In genomic region chr6:88841514-88841780, GRCm38 (mm10) we compare ENCODE assay signal across 8 mouse cellular contexts. TPM values are rescaled to one million over a fixed set of nuclear protein-coding genes. Genes with fewer than 3 reads are reported as not detected.
DNase-seq lines count a peak whose midpoint lies in the region; ATAC-seq and TF ChIP-seq lines count a peak whose summit lies in the region.

No protein-coding gene starts in this region.

- peaks cover 40% of the 10 kb centered on the region for H3K36me3 ChIP-seq in embryonic facial prominence, embryonic 13.5 days
- H3K36me3 ChIP-seq in intestine, embryonic 14.5 days (ENCODE audit: control insufficient read depth, insufficient read depth, low read length): peaks cover 27% of the 10 kb centered on the region
- H3K36me3 ChIP-seq in neural tube, embryonic 12.5 days: peaks cover 53% of the 10 kb centered on the region

- no peak for ATAC-seq in embryonic facial prominence, embryonic 13.5 days (ENCODE audit: insufficient number of reproducible peaks, insufficient read depth, low FRiP score, low TSS enrichment, low read depth)
- no peak for ATAC-seq in intestine, embryonic 14.5 days (replicated peaks; ENCODE audit: low FRiP score, low TSS enrichment, low read depth)
- peak; percentile 35; the same call in 1 of the 2 replicates for ATAC-seq in neural tube, embryonic 12.5 days (ENCODE audit: low FRiP score, low read depth)

- no peaks in the 10 kb centered on the region for H3K27me3 ChIP-seq in embryonic facial prominence, embryonic 13.5 days
- H3K27me3 ChIP-seq in intestine, embryonic 14.5 days (replicated peaks; ENCODE audit: control insufficient read depth, insufficient read depth, low read length): no peaks in the 10 kb centered on the region
- no peaks in the 10 kb centered on the region for H3K27me3 ChIP-seq in neural tube, embryonic 12.5 days (replicated peaks)

- intact Hi-C loops in left cerebral cortex, adult 2 months (cut with DNase I): no loop called here
- intact Hi-C loops in left cerebral cortex, postnatal 4 days (cut with DNase I): no loop called here

- H3K9ac ChIP-seq in embryonic facial prominence, embryonic 13.5 days: peak overlapping the region; percentile 85
- H3K9ac ChIP-seq in intestine, embryonic 14.5 days (ENCODE audit: low read length): peak overlapping the region; percentile 81
- peak overlapping the region; percentile 78 for H3K9ac ChIP-seq in neural tube, embryonic 12.5 days

- peak overlapping the region; percentile 94 for H3K27ac ChIP-seq in left cerebral cortex, adult 2 months
- peak overlapping the region; percentile 86 for H3K27ac ChIP-seq in embryonic facial prominence, embryonic 13.5 days
- H3K27ac ChIP-seq in intestine, embryonic 14.5 days (ENCODE audit: low read depth): peak overlapping the region; percentile 75
- peak overlapping the region; percentile 67 for H3K27ac ChIP-seq in neural tube, embryonic 12.5 days

- peak overlapping the region; percentile 91 for H3K4me2 ChIP-seq in embryonic facial prominence, embryonic 13.5 days
- H3K4me2 ChIP-seq in intestine, embryonic 14.5 days (ENCODE audit: low read length): peak overlapping the region; percentile 94
- H3K4me2 ChIP-seq in neural tube, embryonic 12.5 days (replicated peaks): peak overlapping the region; percentile 84

- DNase-seq in left cerebral cortex, adult 2 months (ENCODE audit: extremely low spot score in 1 of 2, low spot score in 2 of 2): no peak
- DNase-seq in left cerebral cortex, postnatal 4 days: no peak
- no peak for DNase-seq in intestine, embryonic 14.5 days (ENCODE audit: low spot score)
- DNase-seq in right cerebral cortex, adult 18-20 months: no peak
- no peak for DNase-seq in frontal cortex, postnatal 25 days (ENCODE audit: low spot score in 2 of 2)
- DNase-seq in urinary bladder, postnatal 25 days (ENCODE audit: low spot score): no peak

- peaks cover 27% of the 10 kb centered on the region for H3K4me1 ChIP-seq in embryonic facial prominence, embryonic 13.5 days
- H3K4me1 ChIP-seq in intestine, embryonic 14.5 days (replicated peaks; ENCODE audit: control insufficient read depth, insufficient read depth, low read length): peaks cover 14% of the 10 kb centered on the region
- peaks cover 23% of the 10 kb centered on the region for H3K4me1 ChIP-seq in neural tube, embryonic 12.5 days

- H3K9me3 ChIP-seq in embryonic facial prominence, embryonic 13.5 days: no peaks in the 10 kb centered on the region
- H3K9me3 ChIP-seq in intestine, embryonic 14.5 days (ENCODE audit: control insufficient read depth, low read length): no peaks in the 10 kb centered on the region
- H3K9me3 ChIP-seq in neural tube, embryonic 12.5 days: no peaks in the 10 kb centered on the region

- H3K4me3 ChIP-seq in left cerebral cortex, adult 2 months: peak overlapping the region; percentile 93
- peak overlapping the region; percentile 88 for H3K4me3 ChIP-seq in embryonic facial prominence, embryonic 13.5 days
- peak overlapping the region; percentile 76 for H3K4me3 ChIP-seq in intestine, embryonic 14.5 days (ENCODE audit: low read depth, low read length)
- H3K4me3 ChIP-seq in neural tube, embryonic 12.5 days: peak overlapping the region; percentile 77

- 1% methylated on average over 22 of the region's 22 CpGs for WGBS in embryonic facial prominence, embryonic 13.5 days
- 0% methylated on average over 22 of the region's 22 CpGs for WGBS in intestine, embryonic 14.5 days
- WGBS in neural tube, embryonic 12.5 days: under 1% methylated on average over 22 of the region's 22 CpGs

- no peak for TF ChIP-seq CTCF in left cerebral cortex, adult 2 months (IDR thresholded peaks at IDR 0.05)

RNA-seq across cellular contexts. Expression of gene Abtb1, which starts 0.3 kb away (rescaled TPM):
- total RNA-seq in left cerebral cortex, adult 2 months (2021): 10 to 100 TPM; 39.7 to 40.5 TPM
- 10 to 100 TPM; 23.2 to 25.3 TPM for total RNA-seq in left cerebral cortex, postnatal 4 days (2021)
- 33.8 and 34.4 TPM in 2 replicates for polyA plus RNA-seq in embryonic facial prominence, embryonic 13.5 days (2015; fragmentation: Nextera tagmentation; extraction: Ambion mirVana)
- polyA plus RNA-seq in intestine, embryonic 14.5 days (2014; fragmentation: Nextera tagmentation; extraction: Ambion mirVana): 21.8 and 23.0 TPM in 2 replicates
- 37.3 and 38.2 TPM in 2 replicates for polyA plus RNA-seq in neural tube, embryonic 12.5 days (2016; fragmentation: Nextera tagmentation; extraction: Ambion mirVana)

RNA-seq across cellular contexts. Expression of gene Podxl2, which starts 33.4 kb away (rescaled TPM):
- 100 to 1,000 TPM; 196 to 201 TPM for total RNA-seq in left cerebral cortex, adult 2 months (2021)
- 100 to 1,000 TPM; 494 to 504 TPM for total RNA-seq in left cerebral cortex, postnatal 4 days (2021)
- 141 and 143 TPM in 2 replicates for polyA plus RNA-seq in embryonic facial prominence, embryonic 13.5 days (2015; fragmentation: Nextera tagmentation; extraction: Ambion mirVana)
- polyA plus RNA-seq in intestine, embryonic 14.5 days (2014; fragmentation: Nextera tagmentation; extraction: Ambion mirVana): 68.0 and 71.4 TPM in 2 replicates
- 362 and 381 TPM in 2 replicates for polyA plus RNA-seq in neural tube, embryonic 12.5 days (2016; fragmentation: Nextera tagmentation; extraction: Ambion mirVana)

RNA-seq across cellular contexts. Expression of gene Mcm2, which starts 57.1 kb away (rescaled TPM):
- 1 to 10 TPM; 2.1 to 4.5 TPM for total RNA-seq in left cerebral cortex, adult 2 months (2021)
- total RNA-seq in left cerebral cortex, postnatal 4 days (2021): 10 to 100 TPM; 12.5 to 14.3 TPM
- polyA plus RNA-seq in embryonic facial prominence, embryonic 13.5 days (2015; fragmentation: Nextera tagmentation; extraction: Ambion mirVana): 124 and 131 TPM in 2 replicates
- 139 and 152 TPM in 2 replicates for polyA plus RNA-seq in intestine, embryonic 14.5 days (2014; fragmentation: Nextera tagmentation; extraction: Ambion mirVana)
- 120 and 127 TPM in 2 replicates for polyA plus RNA-seq in neural tube, embryonic 12.5 days (2016; fragmentation: Nextera tagmentation; extraction: Ambion mirVana)
